Mouse (Mus musculus): Measurements from ENCODE around the gene Mroh2a. TPM values are rescaled to one million over a fixed set of nuclear protein-coding genes. Genes with fewer than 3 reads are reported as not detected.

Gene Mroh2a
- polyA plus RNA-seq, 1 experiment: 0.08 TPM

DNA sequence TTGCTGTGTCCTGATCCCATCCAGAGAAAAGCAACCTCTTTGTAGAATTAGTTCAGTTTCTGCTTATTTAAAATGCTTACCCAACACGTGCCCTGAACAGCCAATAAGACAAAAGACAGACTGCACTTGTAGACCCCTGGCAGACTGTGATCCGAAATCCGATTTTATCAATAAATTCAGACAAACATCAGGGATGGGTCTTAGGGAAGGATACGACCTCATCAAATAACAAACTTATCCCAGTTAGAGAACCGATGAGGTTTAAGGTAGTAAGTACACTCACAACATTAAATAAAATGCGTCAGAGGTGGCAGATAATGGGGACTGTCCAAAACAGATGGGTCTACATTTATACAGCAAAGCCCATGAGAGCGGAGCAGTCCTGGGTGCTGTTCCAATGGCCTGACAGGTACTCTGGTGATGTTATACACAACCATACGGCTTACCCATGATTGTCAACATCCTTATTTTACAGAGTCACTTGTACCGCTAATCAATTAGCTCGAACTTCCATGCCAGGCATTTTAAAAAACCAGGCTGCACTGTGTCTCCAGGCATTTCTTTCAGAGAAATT is 49.8 kb downstream of the Mroh2a start:
- DNase-seq: no peak
- H3K27me3 ChIP-seq (replicated peaks; ENCODE audit: control insufficient read depth, insufficient read depth, low read length): no peaks in the 10 kb centered on the region
- 20% methylated on average over 10 of the region's 10 CpGs for WGBS
- no peak for TF ChIP-seq POLR2A (IDR thresholded peaks at IDR 0.05; ENCODE audit: low read depth, low read length)
- TF ChIP-seq CTCF (conservative IDR thresholded peaks at IDR 0.05; ENCODE audit: insufficient read depth, insufficient read length, low read depth, low read length): no peak
- H3K4me3 ChIP-seq (ENCODE audit: insufficient read depth, low read depth, low read length): peak overlapping the region; percentile 56
- H3K27ac ChIP-seq (ENCODE audit: insufficient read depth, low read depth, low read length): no peak overlapping the region
- no peaks in the 10 kb centered on the region for H3K36me3 ChIP-seq (ENCODE audit: control insufficient read depth, insufficient read depth, low read length)
- peaks cover 5% of the 10 kb centered on the region for H3K4me1 ChIP-seq (ENCODE audit: control insufficient read depth, insufficient read depth, low read length)

DNA sequence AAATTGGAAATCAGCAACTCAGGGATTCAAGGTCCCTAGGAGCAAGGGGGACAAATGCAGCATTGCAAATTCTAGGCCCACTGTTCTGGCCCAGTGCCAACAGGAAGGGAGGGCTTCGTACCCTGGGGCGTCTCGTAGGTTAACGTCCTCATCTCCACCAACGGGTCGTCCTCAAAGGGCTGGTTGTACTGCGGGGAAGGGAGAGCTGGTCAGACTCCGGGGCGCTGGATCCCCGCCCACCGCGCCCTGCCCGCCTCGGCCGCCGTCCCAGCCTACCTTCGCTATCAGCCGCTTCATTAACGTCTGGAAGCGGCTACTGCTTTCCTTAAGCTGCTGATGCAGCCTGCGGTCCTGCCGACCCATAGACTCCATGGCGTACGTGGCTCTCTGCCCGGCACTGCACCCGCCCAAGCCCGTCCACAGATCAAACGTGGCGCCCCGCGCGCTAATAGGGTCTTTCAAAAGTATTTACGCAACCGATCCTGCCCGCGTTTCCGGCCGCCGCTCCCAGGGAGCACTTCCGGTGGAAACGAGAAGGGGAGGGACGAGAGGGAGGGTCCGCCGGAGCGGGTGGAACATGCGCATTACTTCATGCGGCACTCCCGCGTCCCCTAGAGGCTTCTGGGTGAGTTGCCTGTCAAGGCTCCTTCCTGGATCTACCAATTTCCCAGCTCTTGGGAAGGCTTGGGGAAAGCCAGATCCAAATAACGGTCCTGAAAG is 50.5 kb downstream of the Mroh2a start, which contains the start of the genes Hjurp and Trpm8:
Gene Hjurp (minus strand): TSS at position 536 of the 720 bp plus-strand sequence.
Gene Trpm8 (plus strand): TSS at position 564 of the 720 bp plus-strand sequence.
- WGBS: under 1% methylated on average over 50 of the region's 50 CpGs
- Histone ChIP-seq H3K27me3 (replicated peaks; ENCODE audit: control insufficient read depth, insufficient read depth, low read length) (no peaks in the 10 kb centered on the region), H3K36me3 (ENCODE audit: control insufficient read depth, insufficient read depth, low read length) (no peaks in the 10 kb centered on the region), H3K27ac (ENCODE audit: insufficient read depth, low read depth, low read length) (no peak within 1 kb of the TSS), H3K4me3 (ENCODE audit: insufficient read depth, low read depth, low read length) (peak within 1 kb of the TSS; percentile 56), H3K4me1 (ENCODE audit: control insufficient read depth, insufficient read depth, low read length) (peaks cover 5% of the 10 kb centered on the region)
- peak; percentile 100 for DNase-seq
- TF ChIP-seq POLR2A (IDR thresholded peaks at IDR 0.05; ENCODE audit: low read depth, low read length) (no peak), CTCF (conservative IDR thresholded peaks at IDR 0.05; ENCODE audit: insufficient read depth, insufficient read length, low read depth, low read length) (no peak)

DNA sequence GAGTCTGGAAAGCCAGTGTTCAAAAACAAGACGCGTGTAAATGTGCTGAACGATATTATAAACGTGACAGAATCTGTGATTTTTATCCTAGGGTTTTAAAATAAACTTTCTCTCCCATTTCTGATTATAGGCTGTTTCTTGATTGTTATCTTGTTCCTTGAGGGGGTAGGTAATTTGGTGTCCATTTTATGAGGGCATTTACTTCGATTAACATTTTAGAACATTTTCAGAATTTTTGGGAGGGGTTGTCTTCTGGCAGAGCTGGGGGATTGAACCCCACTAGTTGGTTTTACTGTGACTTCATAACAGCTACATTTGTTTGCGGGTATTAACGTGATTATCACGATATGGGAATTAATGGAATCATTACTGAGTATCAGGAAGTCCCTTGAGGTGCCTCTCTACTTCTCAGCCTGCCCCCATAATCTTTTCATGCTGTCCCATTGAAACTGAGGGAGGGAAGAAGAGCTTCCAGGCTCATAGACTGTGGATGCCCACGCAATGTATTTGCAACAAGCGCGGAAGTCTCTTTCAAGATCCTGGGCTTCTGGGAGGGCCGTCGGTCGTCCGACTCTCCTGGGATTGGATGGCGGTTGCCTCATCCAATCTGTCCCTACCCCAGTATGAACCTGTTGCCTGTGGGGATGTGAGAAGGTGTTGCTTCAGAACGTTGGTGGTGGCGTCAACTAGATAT is 51.2 kb downstream of the Mroh2a start:
- H3K4me1 ChIP-seq (ENCODE audit: control insufficient read depth, insufficient read depth, low read length): peaks cover 5% of the 10 kb centered on the region
- 67% methylated on average over 18 of the region's 18 CpGs for WGBS
- H3K36me3 ChIP-seq (ENCODE audit: control insufficient read depth, insufficient read depth, low read length): no peaks in the 10 kb centered on the region
- no peak for DNase-seq
- TF ChIP-seq POLR2A (IDR thresholded peaks at IDR 0.05; ENCODE audit: low read depth, low read length) (no peak), CTCF (conservative IDR thresholded peaks at IDR 0.05; ENCODE audit: insufficient read depth, insufficient read length, low read depth, low read length) (no peak)
- no peaks in the 10 kb centered on the region for H3K27me3 ChIP-seq (replicated peaks; ENCODE audit: control insufficient read depth, insufficient read depth, low read length)
- peak overlapping the region; percentile 56 for H3K4me3 ChIP-seq (ENCODE audit: insufficient read depth, low read depth, low read length)
- H3K27ac ChIP-seq (ENCODE audit: insufficient read depth, low read depth, low read length): no peak overlapping the region

DNA sequence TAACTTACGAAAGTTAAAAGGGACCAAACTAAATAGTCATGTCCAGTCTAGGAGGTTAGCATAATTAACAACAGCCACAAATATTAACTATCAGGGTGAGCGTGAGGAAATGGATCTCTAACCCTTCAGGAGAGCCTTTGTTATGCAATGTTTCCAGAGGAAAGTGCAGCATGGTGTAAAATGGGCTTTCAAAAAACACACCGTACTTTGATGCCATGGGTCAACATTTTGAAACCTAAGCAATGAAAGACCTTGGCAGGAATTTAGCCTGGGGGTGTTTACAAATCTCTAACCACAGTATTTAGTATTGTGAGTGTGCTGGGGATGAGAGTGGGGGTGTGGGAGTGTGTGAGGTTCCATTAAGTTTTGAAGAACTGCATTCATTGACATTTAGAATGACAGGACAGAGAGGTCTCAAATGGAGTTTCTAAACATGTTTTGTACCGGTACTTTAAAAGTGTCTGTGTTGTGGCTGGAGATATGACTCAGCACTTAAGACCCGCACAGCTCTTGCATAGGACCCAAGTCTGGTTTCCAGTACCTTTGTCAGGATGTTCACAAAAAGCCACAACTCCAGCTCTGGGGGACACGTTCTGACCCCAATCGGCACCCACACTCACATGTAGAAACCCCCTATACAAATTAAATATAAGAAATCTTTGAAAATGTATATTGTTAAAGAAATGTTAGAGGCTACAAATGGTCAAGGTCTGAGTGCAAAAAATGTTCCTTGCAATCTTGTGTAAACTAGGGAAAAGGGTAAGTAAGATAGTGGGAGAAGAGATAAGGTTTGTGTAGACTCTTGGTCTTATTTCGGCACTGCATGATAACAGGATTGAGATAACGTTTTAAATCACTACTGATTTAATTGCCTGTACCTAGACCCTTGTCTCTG is 52.6 kb downstream of the Mroh2a start:
- H3K4me3 ChIP-seq (ENCODE audit: insufficient read depth, low read depth, low read length): no peak overlapping the region
- no peak overlapping the region for H3K27ac ChIP-seq (ENCODE audit: insufficient read depth, low read depth, low read length)
- peaks cover 5% of the 10 kb centered on the region for H3K4me1 ChIP-seq (ENCODE audit: control insufficient read depth, insufficient read depth, low read length)
- no peak for TF ChIP-seq POLR2A (IDR thresholded peaks at IDR 0.05; ENCODE audit: low read depth, low read length)
- no peak for TF ChIP-seq CTCF (conservative IDR thresholded peaks at IDR 0.05; ENCODE audit: insufficient read depth, insufficient read length, low read depth, low read length)
- peak; percentile 88 for DNase-seq
- H3K36me3 ChIP-seq (ENCODE audit: control insufficient read depth, insufficient read depth, low read length): no peaks in the 10 kb centered on the region
- WGBS: 51% methylated on average over 9 of the region's 9 CpGs
- no peaks in the 10 kb centered on the region for H3K27me3 ChIP-seq (replicated peaks; ENCODE audit: control insufficient read depth, insufficient read depth, low read length)

DNA sequence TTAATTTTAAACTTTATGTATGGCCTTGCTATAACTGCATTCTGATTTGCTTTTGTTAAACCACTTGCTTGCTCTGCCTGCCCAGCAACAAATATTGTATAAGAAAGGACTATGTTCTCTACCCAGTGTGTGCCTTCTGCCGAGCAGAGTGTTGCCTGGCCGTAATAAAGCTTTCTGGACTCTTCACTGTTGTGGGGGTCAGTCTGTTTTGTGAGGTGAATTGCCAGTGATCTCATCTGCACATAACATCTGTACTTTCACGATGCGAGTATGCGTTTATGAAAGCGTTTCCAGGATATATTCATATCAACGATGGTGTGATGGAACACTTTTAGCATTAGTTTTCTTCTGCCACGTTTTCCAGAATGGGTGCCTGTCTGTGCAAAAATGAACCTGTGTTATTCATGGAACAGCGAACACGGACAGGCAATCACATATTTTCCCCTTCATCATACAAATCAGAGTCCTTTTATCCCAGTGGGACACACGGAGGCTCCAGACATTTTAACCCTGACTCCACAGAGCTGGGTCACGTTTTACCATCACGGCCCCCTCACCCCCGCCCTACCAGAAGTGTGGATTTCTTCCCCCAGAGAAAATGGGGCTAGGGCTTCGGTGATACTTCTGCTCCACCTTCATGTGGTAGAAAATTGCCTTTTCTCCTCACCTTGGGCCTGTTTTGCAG is 53.4 kb downstream of the Mroh2a start:
- Histone ChIP-seq H3K36me3 (ENCODE audit: control insufficient read depth, insufficient read depth, low read length) (no peaks in the 10 kb centered on the region), H3K27me3 (replicated peaks; ENCODE audit: control insufficient read depth, insufficient read depth, low read length) (no peaks in the 10 kb centered on the region), H3K4me3 (ENCODE audit: insufficient read depth, low read depth, low read length) (no peak overlapping the region), H3K27ac (ENCODE audit: insufficient read depth, low read depth, low read length) (no peak overlapping the region), H3K4me1 (ENCODE audit: control insufficient read depth, insufficient read depth, low read length) (peaks cover 5% of the 10 kb centered on the region)
- TF ChIP-seq CTCF (conservative IDR thresholded peaks at IDR 0.05; ENCODE audit: insufficient read depth, insufficient read length, low read depth, low read length): no peak
- WGBS: 64% methylated on average over 15 of the region's 15 CpGs
- no peak for DNase-seq

DNA sequence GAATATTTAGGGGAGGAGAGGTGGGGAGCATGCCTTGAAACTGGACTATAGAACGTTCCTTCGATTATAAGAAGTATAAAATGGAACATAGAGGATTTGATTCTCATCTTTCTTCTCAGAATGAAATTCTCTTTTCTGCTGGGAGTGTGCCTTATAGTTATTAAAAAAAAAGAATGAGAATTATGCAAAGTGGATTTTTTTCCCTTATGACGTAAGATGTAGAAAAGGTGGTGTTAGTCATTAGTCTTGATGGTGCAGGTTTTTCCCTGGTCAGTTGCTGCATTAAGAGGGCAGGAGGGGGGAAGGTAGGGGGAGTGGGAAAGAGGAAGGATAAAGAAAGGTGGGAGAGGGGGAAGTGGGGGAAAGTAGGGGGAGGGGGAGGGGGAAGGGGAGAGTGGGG is 55.5 kb downstream of the Mroh2a start:
- Histone ChIP-seq H3K4me3 (ENCODE audit: insufficient read depth, low read depth, low read length) (no peak overlapping the region), H3K36me3 (ENCODE audit: control insufficient read depth, insufficient read depth, low read length) (no peaks in the 10 kb centered on the region), H3K27me3 (replicated peaks; ENCODE audit: control insufficient read depth, insufficient read depth, low read length) (no peaks in the 10 kb centered on the region), H3K27ac (ENCODE audit: insufficient read depth, low read depth, low read length) (no peak overlapping the region), H3K4me1 (ENCODE audit: control insufficient read depth, insufficient read depth, low read length) (no peaks in the 10 kb centered on the region)
- TF ChIP-seq CTCF (conservative IDR thresholded peaks at IDR 0.05; ENCODE audit: insufficient read depth, insufficient read length, low read depth, low read length) (no peak), POLR2A (IDR thresholded peaks at IDR 0.05; ENCODE audit: low read depth, low read length) (no peak)
- DNase-seq: no peak
- WGBS: 57% methylated on average over 3 of the region's 3 CpGs

Data from kidney, adult 2 months (tissue).